Mouse (Mus musculus): ENCODE measurements around the gene Lhx8.

DNA sequence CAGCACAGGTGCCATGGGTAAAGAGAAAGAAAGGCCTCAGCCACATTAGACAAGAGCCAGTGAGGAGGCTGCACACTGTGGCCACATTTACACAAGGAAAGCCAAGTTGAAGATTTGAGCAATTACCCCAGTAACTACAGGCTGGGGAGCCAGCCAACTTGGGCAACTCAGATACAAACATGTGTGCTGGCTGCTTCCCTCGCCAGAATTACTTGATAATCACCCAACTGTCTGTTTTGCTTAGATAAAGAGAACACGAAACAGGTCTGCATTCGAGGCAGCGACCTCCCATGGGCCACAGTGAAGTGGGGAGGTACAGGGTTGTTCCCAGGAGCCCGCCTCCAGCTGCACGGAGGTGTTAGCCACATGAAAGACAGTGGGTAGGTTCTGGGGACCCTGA lies 33.0 kb downstream of the Lhx8 start:
- TF ChIP-seq GATA1 (IDR thresholded peaks at IDR 0.05; ENCODE audit: borderline replicate concordance, low read length) (no peak), FLI1 (IDR thresholded peaks at IDR 0.05; ENCODE audit: low read length) (no peak)
